In the genomic region with DNA sequence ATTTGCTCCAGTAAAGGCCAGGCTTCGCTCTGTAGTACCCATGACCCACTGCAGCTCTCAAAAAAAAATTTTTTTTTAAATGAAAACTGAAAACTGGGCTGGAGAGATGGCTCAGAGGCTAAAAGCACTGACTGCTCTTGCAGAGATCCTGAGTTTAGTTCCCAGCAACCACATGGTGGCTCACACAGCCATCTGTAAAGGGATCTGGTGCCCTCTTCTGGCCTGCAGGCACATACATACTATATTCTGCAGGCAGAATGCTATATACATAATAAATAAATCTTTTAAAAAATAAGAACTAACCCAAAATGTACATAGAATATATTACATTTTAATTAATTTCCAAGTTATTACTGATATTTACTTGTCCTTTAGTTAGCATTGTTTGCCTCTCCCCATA, we compare ENCODE assay signal across 13 mouse cellular contexts.
A peak's percentile ranks its signal among the peaks of the same experiment; 100 is the strongest.
DNase-seq lines count a peak whose midpoint lies in the region; ATAC-seq and TF ChIP-seq lines count a peak whose summit lies in the region.
"Had no signal": no experiment of that assay in that cellular context is flagged by ENCODE, and none has a peak within 500 bp of the region (broad histone marks: within the 10 kb centered on the region; RNA-seq: fewer than 3 reads in every experiment).

No protein-coding gene starts in this region.

- in situ Hi-C loops in ES-E14 (cut with MboI; ENCODE audit: low sequenced_read_pairs in 2 of 2, unreplicated experiment in 2 of 2) = no loop called here

- no peak for DNase-seq in hindbrain, postnatal 0 days (ENCODE audit: low spot score)
- no peak for DNase-seq in liver, postnatal 0 days
- DNase-seq in liver (no peak), ES-E14 (ENCODE audit: low read depth, low spot score) (peak; percentile 2)
- peak; percentile 63 for DNase-seq in brain, adult 2 months (ENCODE audit: low read depth, low spot score)
- no peak for DNase-seq in retina, postnatal 1 day
- DNase-seq: cerebellum, adult 9-10 months; heart, postnatal 36 days; liver, embryonic 13.5 days; thymus, postnatal 4 days had no signal

- 83% methylated on average over 1 of the region's 1 CpGs for WGBS in hindbrain, postnatal 0 days
- 87% methylated on average over 1 of the region's 1 CpGs for WGBS in hindbrain, embryonic 13.5 days
- WGBS in liver, postnatal 0 days (ENCODE audit: insufficient replicate concordance) = 79% methylated on average over 1 of the region's 1 CpGs

- no peak overlapping the region for H3K9ac ChIP-seq in hindbrain, postnatal 0 days (replicated peaks; ENCODE audit: low read length)
- H3K9ac ChIP-seq in hindbrain, embryonic 13.5 days = no peak overlapping the region
- H3K9ac ChIP-seq in liver, postnatal 0 days (replicated peaks) = no peak overlapping the region
- no peak overlapping the region for H3K9ac ChIP-seq in ES-E14 (ENCODE audit: insufficient read depth, low read depth, low read length, poor library complexity, severe bottlenecking)
- H3K9ac ChIP-seq: liver, embryonic 13.5 days; neural tube, embryonic 13.5 days had no signal

- H3K4me2 ChIP-seq in hindbrain, postnatal 0 days (ENCODE audit: low read depth, low read length) = no peak overlapping the region
- H3K4me2 ChIP-seq in hindbrain, embryonic 13.5 days = no peak overlapping the region
- H3K4me2 ChIP-seq in liver, postnatal 0 days (ENCODE audit: low read depth, low read length) = no peak overlapping the region
- H3K4me2 ChIP-seq: liver, embryonic 13.5 days; neural tube, embryonic 13.5 days had no signal

- H3K27ac ChIP-seq in hindbrain, postnatal 0 days = no peak overlapping the region
- no peak overlapping the region for H3K27ac ChIP-seq in hindbrain, embryonic 13.5 days
- H3K27ac ChIP-seq in liver, postnatal 0 days (ENCODE audit: low read depth) = no peak overlapping the region
- no peak overlapping the region for H3K27ac ChIP-seq in ES-E14 (ENCODE audit: insufficient read depth, low read depth, low read length, poor library complexity, severe bottlenecking)
- H3K27ac ChIP-seq: liver, embryonic 13.5 days; macrophage; neural tube, embryonic 13.5 days had no signal

- H3K27me3 ChIP-seq in hindbrain, postnatal 0 days (ENCODE audit: insufficient read depth, low read length) = no peaks in the 10 kb centered on the region
- H3K27me3 ChIP-seq in hindbrain, embryonic 13.5 days = no peaks in the 10 kb centered on the region
- H3K27me3 ChIP-seq in liver, postnatal 0 days (ENCODE audit: insufficient read depth, low read length) = no peaks in the 10 kb centered on the region
- H3K27me3 ChIP-seq: liver, embryonic 13.5 days; neural tube, embryonic 13.5 days had no signal

- no peaks in the 10 kb centered on the region for H3K9me3 ChIP-seq in hindbrain, postnatal 0 days (ENCODE audit: low read length)
- no peaks in the 10 kb centered on the region for H3K9me3 ChIP-seq in hindbrain, embryonic 13.5 days
- no peaks in the 10 kb centered on the region for H3K9me3 ChIP-seq in liver, postnatal 0 days (ENCODE audit: low read length)
- no peaks in the 10 kb centered on the region for H3K9me3 ChIP-seq in ES-E14 (ENCODE audit: control insufficient read depth, insufficient read depth, low read depth, low read length)
- H3K9me3 ChIP-seq: liver, embryonic 13.5 days; neural tube, embryonic 13.5 days had no signal

- no peaks in the 10 kb centered on the region for H3K36me3 ChIP-seq in hindbrain, postnatal 0 days (ENCODE audit: insufficient read depth, low read length)
- H3K36me3 ChIP-seq in hindbrain, embryonic 13.5 days = no peaks in the 10 kb centered on the region
- H3K36me3 ChIP-seq in liver, postnatal 0 days (replicated peaks; ENCODE audit: insufficient read depth, low read length) = no peaks in the 10 kb centered on the region
- no peaks in the 10 kb centered on the region for H3K36me3 ChIP-seq in ES-E14 (ENCODE audit: control insufficient read depth, insufficient read depth, low read length, poor library complexity, severe bottlenecking)
- H3K36me3 ChIP-seq: liver, embryonic 13.5 days; neural tube, embryonic 13.5 days had no signal

- no peak for TF ChIP-seq EP300 in liver, postnatal 0 days (IDR thresholded peaks at IDR 0.05; ENCODE audit: low read depth)

- no peak for ATAC-seq in hindbrain, postnatal 0 days
- no peak for ATAC-seq in hindbrain, embryonic 13.5 days (ENCODE audit: low FRiP score)
- ATAC-seq in liver, postnatal 0 days = no peak

- TF ChIP-seq CTCF in hindbrain, postnatal 0 days (IDR thresholded peaks at IDR 0.05; ENCODE audit: low read depth) = peak; percentile 48
- TF ChIP-seq CTCF in liver, postnatal 0 days (IDR thresholded peaks at IDR 0.05; ENCODE audit: low read depth) = peak; percentile 46

- H3K4me3 ChIP-seq in hindbrain, postnatal 0 days (ENCODE audit: low read length) = no peak overlapping the region
- H3K4me3 ChIP-seq in hindbrain, embryonic 13.5 days = no peak overlapping the region
- no peak overlapping the region for H3K4me3 ChIP-seq in liver, postnatal 0 days (ENCODE audit: low read depth, low read length)
- H3K4me3 ChIP-seq in ES-E14 (ENCODE audit: insufficient read depth in 1 of 2, low read depth in 1 of 2, low read length in 2 of 2, poor library complexity in 1 of 2, severe bottlenecking in 1 of 2) = no peak overlapping the region
- H3K4me3 ChIP-seq: liver, embryonic 13.5 days; neural tube, embryonic 13.5 days had no signal

- H3K4me1 ChIP-seq in hindbrain, postnatal 0 days (ENCODE audit: insufficient read depth, low read length) = no peaks in the 10 kb centered on the region
- no peaks in the 10 kb centered on the region for H3K4me1 ChIP-seq in hindbrain, embryonic 13.5 days (replicated peaks)
- H3K4me1 ChIP-seq in liver, postnatal 0 days (ENCODE audit: insufficient read depth) = no peaks in the 10 kb centered on the region
- no peaks in the 10 kb centered on the region for H3K4me1 ChIP-seq in ES-E14 (ENCODE audit: control insufficient read depth in 2 of 2, insufficient read depth in 2 of 2, low read length in 2 of 2, poor library complexity in 1 of 2)
- H3K4me1 ChIP-seq: liver, embryonic 13.5 days; neural tube, embryonic 13.5 days had no signal

TF ChIP-seq in ES-E14, 5 proteins besides CTCF, POLR2A, EP300 and RAD21:
- no peak for TF ChIP-seq MAFK (IDR thresholded peaks at IDR 0.05; ENCODE audit: insufficient read depth, low read depth, low read length)
- no peak for TF ChIP-seq ZNF384 (IDR thresholded peaks at IDR 0.05; ENCODE audit: low read depth, low read length)
- no peak for TF ChIP-seq CHD2 (IDR thresholded peaks at IDR 0.05; ENCODE audit: low read depth, low read length)
- TF ChIP-seq HCFC1 (IDR thresholded peaks at IDR 0.05; ENCODE audit: borderline replicate concordance, insufficient read depth, low read length) = no peak
- no peak for TF ChIP-seq ZC3H11A (IDR thresholded peaks at IDR 0.05; ENCODE audit: borderline replicate concordance, low read depth, low read length)

Comparison
In these comparisons a context has a peak if more than half of its experiments do, and no peak if none do; other contexts are left out.
1. DNase-seq: peak in ES-E14 (single experiment) and brain, adult 2 months (single experiment); none in hindbrain, postnatal 0 days (single experiment), liver, postnatal 0 days (single experiment), liver (single experiment) and retina, postnatal 1 day (single experiment).